Mouse (Mus musculus) liver, embryonic 15.5 days (tissue): ENCODE measurements around the gene Klc1. TPM values are rescaled to one million over a fixed set of nuclear protein-coding genes. Genes with fewer than 3 reads are reported as not detected.

Source experiments
- ATAC-seq: fragments of 200-750 bp; cut with Nextera tagmentation; 2 replicates; pipeline ENCODE4 v1.8.0; 2017; ENCODE audit warnings: moderate number of reproducible peaks, mild to moderate bottlenecking, moderate library complexity; ENCODE audit not compliant: insufficient read depth
- H3K27ac ChIP-seq: fragments of 300-500 bp; sonication (generic); replicated peaks from 2 replicates; pipeline ENCODE4 v1.5.1; 2015; ENCODE audit warnings: mild to moderate bottlenecking, inconsistent platforms
- H3K27me3 ChIP-seq: fragments of 300-500 bp; sonication (generic); 2 replicates; pipeline ENCODE4 v1.6.1; 2015; ENCODE audit warnings: mild to moderate bottlenecking, inconsistent platforms
- H3K36me3 ChIP-seq: fragments of 300-500 bp; sonication (generic); replicated peaks from 2 replicates; pipeline ENCODE4 v1.6.1; 2015; ENCODE audit warnings: moderate library complexity, mild to moderate bottlenecking, inconsistent platforms
- H3K4me1 ChIP-seq: fragments of 300-500 bp; sonication (generic); replicated peaks from 2 replicates; pipeline ENCODE4 v1.6.1; 2015; ENCODE audit warnings: inconsistent platforms
- H3K4me2 ChIP-seq: fragments of 300-500 bp; sonication (generic); 2 replicates; pipeline ENCODE4 v1.6.1; 2015; ENCODE audit warnings: moderate library complexity, mild to moderate bottlenecking, inconsistent platforms
- H3K4me3 ChIP-seq: fragments of 300-500 bp; sonication (generic); replicated peaks from 2 replicates; pipeline ENCODE4 v1.5.1; 2015; ENCODE audit warnings: mild to moderate bottlenecking, inconsistent platforms
- H3K9ac ChIP-seq: fragments of 300-500 bp; sonication (generic); 2 replicates; pipeline ENCODE4 v1.6.1; 2015; ENCODE audit warnings: moderate library complexity, mild to moderate bottlenecking, inconsistent platforms
- H3K9me3 ChIP-seq: fragments of 300-500 bp; sonication (generic); replicated peaks from 2 replicates; pipeline ENCODE4 v1.6.1; 2016; ENCODE audit warnings: inconsistent platforms
- WGBS: fragments of 180-500 bp; shearing (Covaris S2); methylation state at CpG from one replicate; pipeline ENCODE4 v1.1.7; 2015; ENCODE audit warnings: mixed read lengths; ENCODE audit not compliant: insufficient replicate concordance; 5-methylcytosine and 5-hydroxymethylcytosine counted together
- polyA plus RNA-seq: library from polyadenylated mRNA; unstranded; fragments of >200 nt; fragmentation: Nextera tagmentation; extraction: Ambion mirVana; gene quantifications from 2 replicates; pipeline ENCODE4 v1.2.1, GENCODE M21; 2015

The Klc1 gene
- polyA plus RNA-seq, 1 experiment from 2014 or later: 18.3 TPM

- Histone ChIP-seq H3K27me3 (no peaks in the 10 kb centered on the region), H3K27ac (no peak overlapping the region), H3K36me3 (peaks cover 60% of the 10 kb centered on the region), H3K4me2 (no peak overlapping the region), H3K4me1 (peaks cover 11% of the 10 kb centered on the region), H3K4me3 (no peak overlapping the region), H3K9me3 (no peaks in the 10 kb centered on the region), H3K9ac (no peak overlapping the region)
- WGBS: 83% methylated on average over 13 of the region's 13 CpGs
- ATAC-seq: no peak
These were observed 39.8 kb downstream of the Klc1 start for GRCm38 (mm10) chr12:111798493-111798892.

GRCm38 (mm10) chr12:111800459-111801183, 42.0 kb downstream of the Klc1 start:
- ATAC-seq: no peak
- Histone ChIP-seq H3K9ac (no peak overlapping the region), H3K27me3 (no peaks in the 10 kb centered on the region), H3K4me3 (no peak overlapping the region), H3K4me2 (no peak overlapping the region), H3K36me3 (peaks cover 68% of the 10 kb centered on the region), H3K27ac (no peak overlapping the region), H3K4me1 (no peaks in the 10 kb centered on the region), H3K9me3 (no peaks in the 10 kb centered on the region)
- 75% methylated on average over 10 of the region's 10 CpGs for WGBS

- H3K27me3 ChIP-seq: no peaks in the 10 kb centered on the region
- H3K36me3 ChIP-seq: peaks cover 80% of the 10 kb centered on the region
- no peak overlapping the region for H3K4me2 ChIP-seq
- H3K4me3 ChIP-seq: no peak overlapping the region
- 82% methylated on average over 5 of the region's 5 CpGs for WGBS
- ATAC-seq: no peak
- no peak overlapping the region for H3K27ac ChIP-seq
- H3K4me1 ChIP-seq: peaks cover under 1% of the 10 kb centered on the region
- H3K9me3 ChIP-seq: no peaks in the 10 kb centered on the region
- no peak overlapping the region for H3K9ac ChIP-seq
These were observed 44.9 kb downstream of the Klc1 start for GRCm38 (mm10) chr12:111803538-111803937.

- peaks cover 47% of the 10 kb centered on the region for H3K4me1 ChIP-seq
- WGBS: 81% methylated on average over 6 of the region's 6 CpGs
- peaks cover 57% of the 10 kb centered on the region for H3K36me3 ChIP-seq
- H3K27ac ChIP-seq: no peak overlapping the region
- ATAC-seq: no peak
- no peak overlapping the region for H3K4me2 ChIP-seq
- H3K4me3 ChIP-seq: no peak overlapping the region
- no peaks in the 10 kb centered on the region for H3K27me3 ChIP-seq
- no peak overlapping the region for H3K9ac ChIP-seq
- H3K9me3 ChIP-seq: no peaks in the 10 kb centered on the region
These were observed 50.1 kb downstream of the Klc1 start for GRCm38 (mm10) chr12:111808775-111809174.

- Histone ChIP-seq H3K9ac (no peak overlapping the region), H3K9me3 (no peaks in the 10 kb centered on the region), H3K27me3 (no peaks in the 10 kb centered on the region), H3K36me3 (peaks cover 47% of the 10 kb centered on the region), H3K4me3 (no peak overlapping the region), H3K4me2 (0 out of 2 replicates have a peak overlapping the region, but pooled peaks have one; percentile 21), H3K4me1 (peaks cover 51% of the 10 kb centered on the region), H3K27ac (0 out of 2 replicates have a peak overlapping the region, but pooled peaks have one; percentile 34)
- 7% methylated on average over 9 of the region's 9 CpGs for WGBS
- ATAC-seq: no peak
These were observed 51.1 kb downstream of the Klc1 start for GRCm38 (mm10) chr12:111809762-111810161.

GRCm38 (mm10) chr12:111812075-111812474, 53.4 kb downstream of the Klc1 start:
- no peak overlapping the region for H3K9ac ChIP-seq
- ATAC-seq: no peak
- H3K36me3 ChIP-seq: peaks cover 24% of the 10 kb centered on the region
- H3K4me2 ChIP-seq: no peak overlapping the region
- WGBS: 81% methylated on average over 13 of the region's 13 CpGs
- no peaks in the 10 kb centered on the region for H3K9me3 ChIP-seq
- no peak overlapping the region for H3K27ac ChIP-seq
- H3K4me3 ChIP-seq: no peak overlapping the region
- peaks cover 74% of the 10 kb centered on the region for H3K4me1 ChIP-seq
- no peaks in the 10 kb centered on the region for H3K27me3 ChIP-seq

- H3K4me2 ChIP-seq: peak overlapping the region; percentile 73
- H3K27ac ChIP-seq: peak overlapping the region; percentile 64; the same call in 1 of the 2 replicates
- H3K27me3 ChIP-seq: no peaks in the 10 kb centered on the region
- peak overlapping the region; percentile 71 for H3K9ac ChIP-seq
- H3K4me3 ChIP-seq: peak overlapping the region; percentile 77
- H3K9me3 ChIP-seq: no peaks in the 10 kb centered on the region
- no peak for ATAC-seq
- H3K36me3 ChIP-seq: peaks cover 21% of the 10 kb centered on the region
- 70% methylated on average over 12 of the region's 12 CpGs for whole genome bisulfite sequencing
- H3K4me1 ChIP-seq: peaks cover 80% of the 10 kb centered on the region
These were observed 54.0 kb downstream of the Klc1 start for GRCm38 (mm10) chr12:111812611-111813010.

- peak overlapping the region; percentile 71 for H3K9ac ChIP-seq
- peaks cover 86% of the 10 kb centered on the region for H3K4me1 ChIP-seq
- peak overlapping the region; percentile 77 for H3K4me3 ChIP-seq
- peak overlapping the region; percentile 73 for H3K4me2 ChIP-seq
- WGBS: 4% methylated on average over 27 of the region's 27 CpGs
- H3K27ac ChIP-seq: peak overlapping the region; percentile 64
- peaks cover 19% of the 10 kb centered on the region for H3K36me3 ChIP-seq
- no peaks in the 10 kb centered on the region for H3K27me3 ChIP-seq
- no peak for ATAC-seq
- no peaks in the 10 kb centered on the region for H3K9me3 ChIP-seq
These were observed 54.6 kb downstream of the Klc1 start for GRCm38 (mm10) chr12:111813111-111813765.

- peak; percentile 94 for ATAC-seq
- H3K4me3 ChIP-seq: peak within 1 kb of the TSS; percentile 77
- peak within 1 kb of the TSS; percentile 89 for H3K4me2 ChIP-seq
- peaks cover 89% of the 10 kb centered on the region for H3K4me1 ChIP-seq
- H3K36me3 ChIP-seq: peaks cover 16% of the 10 kb centered on the region
- no peaks in the 10 kb centered on the region for H3K27me3 ChIP-seq
- peak within 1 kb of the TSS; percentile 82 for H3K9ac ChIP-seq
- peak within 1 kb of the TSS; percentile 98 for H3K27ac ChIP-seq
- no peaks in the 10 kb centered on the region for H3K9me3 ChIP-seq
- under 1% methylated on average over 87 of the region's 87 CpGs for WGBS
These were observed 55.3 kb downstream of the Klc1 start, which contains the start of the genes Xrcc3 and Zfyve21 for GRCm38 (mm10) chr12:111813766-111814617. Gene Xrcc3, minus strand, starts transcription at chr12:111813873. Gene Zfyve21, plus strand, starts transcription at chr12:111814170.

- Histone ChIP-seq H3K27ac (peak overlapping the region; percentile 98), H3K9me3 (no peaks in the 10 kb centered on the region), H3K4me3 (peak overlapping the region; percentile 77), H3K36me3 (peaks cover 14% of the 10 kb centered on the region; the same call in 1 of the 2 replicates), H3K4me1 (peaks cover 89% of the 10 kb centered on the region), H3K4me2 (peak overlapping the region; percentile 89), H3K9ac (peak overlapping the region; percentile 82), H3K27me3 (no peaks in the 10 kb centered on the region)
- WGBS: 11% methylated on average over 19 of the region's 19 CpGs
- no peak for ATAC-seq
These were observed 56.4 kb downstream of the Klc1 start for GRCm38 (mm10) chr12:111814769-111815762.
